Mouse (Mus musculus): Measurements from ENCODE around the gene Sec14l4. TPM values are rescaled to one million over a fixed set of nuclear protein-coding genes. Genes with fewer than 3 reads are reported as not detected.

Gene Sec14l4
- total RNA-seq (2023; ENCODE audit: inconsistent age) = not detected in 4 replicates

GRCm38 (mm10) chr11:4031126-4031941 lies at the start of gene Sec14l4:
Gene Sec14l4 (plus strand): TSS chr11:4031462.

GRCm38 (mm10) chr11:3983291-3983862 lies 47.9 kb upstream of the Sec14l4 start, which contains the start of gene Gal3st1:
Gene Gal3st1 (plus strand): TSS chr11:3983636.

GRCm38 (mm10) chr11:4064627-4065122 lies 33.4 kb downstream of the Sec14l4 start, which contains the start of gene Sec14l3:
Gene Sec14l3 (plus strand): TSS chr11:4064841.

GRCm38 (mm10) chr11:4095171-4096053 lies 64.2 kb downstream of the Sec14l4 start, which contains the start of gene Mtfp1:
Gene Mtfp1 (minus strand): TSS chr11:4095445.

Other genes with a start within 250 kb of the Sec14l4 start
- gene Osbp2, start 167.6 kb upstream of the Sec14l4 start, total RNA-seq (2023; ENCODE audit: inconsistent age) = not detected in 4 replicates
- gene 4921536K21Rik, start 136.4 kb upstream of the Sec14l4 start, total RNA-seq (2023; ENCODE audit: inconsistent age) = 0.84 to 1.5 TPM (median 0.98 TPM) in 4 replicates
- 21.1 to 25.3 TPM (median 23.7 TPM) in 4 replicates for gene Dusp18, start 136.2 kb upstream of the Sec14l4 start, total RNA-seq (2023; ENCODE audit: inconsistent age)
- gene Slc35e4, start 116.8 kb upstream of the Sec14l4 start, total RNA-seq (2023; ENCODE audit: inconsistent age) = 7.0 to 8.9 TPM (median 7.8 TPM) in 4 replicates
- 24.6 to 26.8 TPM (median 26.2 TPM) in 4 replicates for gene Tcn2, start 99.3 kb upstream of the Sec14l4 start, total RNA-seq (2023; ENCODE audit: inconsistent age)
- 84.1 to 95.1 TPM (median 92.3 TPM) in 4 replicates for gene Pes1, start 67.5 kb upstream of the Sec14l4 start, total RNA-seq (2023; ENCODE audit: inconsistent age)
- not detected in 4 replicates for gene 4930556J24Rik, start 54.7 kb upstream of the Sec14l4 start, total RNA-seq (2023; ENCODE audit: inconsistent age)
- gene Gal3st1, start 47.8 kb upstream of the Sec14l4 start, total RNA-seq (2023; ENCODE audit: inconsistent age) = 0.29 to 0.36 TPM in 2 of 4 replicates, not detected in the others
- not detected in 4 replicates for gene Sec14l3, start 33.4 kb downstream of the Sec14l4 start, total RNA-seq (2023; ENCODE audit: inconsistent age)
- 0.38 to 1.8 TPM (median 1.3 TPM) in 4 replicates for gene Mtfp1, start 64.0 kb downstream of the Sec14l4 start, total RNA-seq (2023; ENCODE audit: inconsistent age)
- gene Sec14l2, start 92.0 kb downstream of the Sec14l4 start, total RNA-seq (2023; ENCODE audit: inconsistent age) = 0.81 to 1.3 TPM in 2 of 4 replicates, not detected in the others
- 29.9 to 40.8 TPM (median 34.4 TPM) in 4 replicates for gene Rnf215, start 103.7 kb downstream of the Sec14l4 start, total RNA-seq (2023; ENCODE audit: inconsistent age)
- 7.6 to 12.7 TPM (median 9.2 TPM) in 4 replicates for gene Ccdc157, start 128.8 kb downstream of the Sec14l4 start, total RNA-seq (2023; ENCODE audit: inconsistent age)
- gene Sf3a1, start 128.9 kb downstream of the Sec14l4 start, total RNA-seq (2023; ENCODE audit: inconsistent age) = 55.7 to 69.9 TPM (median 65.6 TPM) in 4 replicates
- 44.2 to 53.3 TPM (median 48.1 TPM) in 4 replicates for gene Tbc1d10a, start 155.3 kb downstream of the Sec14l4 start, total RNA-seq (2023; ENCODE audit: inconsistent age)
- gene Castor1, start 186.8 kb downstream of the Sec14l4 start, total RNA-seq (2023; ENCODE audit: inconsistent age) = 2.5 to 4.3 TPM (median 3.1 TPM) in 4 replicates
- gene Osm, start 205.0 kb downstream of the Sec14l4 start, total RNA-seq (2023; ENCODE audit: inconsistent age) = 2.2 to 4.8 TPM (median 2.9 TPM) in 4 replicates
- gene Lif, start 226.1 kb downstream of the Sec14l4 start, total RNA-seq (2023; ENCODE audit: inconsistent age) = not detected in 4 replicates

Measured in B cell, adult (primary cell).